Mouse (Mus musculus): ENCODE measurements around the gene Tcte2. TPM values are rescaled to one million over a fixed set of nuclear protein-coding genes. Genes with fewer than 3 reads are reported as not detected.

The Tcte2 gene
- polyA plus RNA-seq, 1 experiment from 2014 or later: 1.2 TPM

- 80% methylated on average over 2 of the region's 2 CpGs for WGBS
- no peak for DNase-seq (ENCODE audit: low spot score)
- H3K9me3 ChIP-seq (ENCODE audit: control insufficient read depth, low read length): no peaks in the 10 kb centered on the region
- no peak overlapping the region for H3K4me3 ChIP-seq (ENCODE audit: low read depth, low read length)
- no peaks in the 10 kb centered on the region for H3K36me3 ChIP-seq (ENCODE audit: control insufficient read depth, insufficient read depth, low read length)
- no peak overlapping the region for H3K27ac ChIP-seq (ENCODE audit: low read depth, low read length)
- no peaks in the 10 kb centered on the region for H3K4me1 ChIP-seq (replicated peaks; ENCODE audit: control insufficient read depth, insufficient read depth, low read length)
- H3K9ac ChIP-seq (ENCODE audit: low read depth, low read length): no peak overlapping the region
- no peak for ATAC-seq (replicated peaks; ENCODE audit: low FRiP score)
- H3K27me3 ChIP-seq (replicated peaks; ENCODE audit: control insufficient read depth, insufficient read depth, low read length): no peaks in the 10 kb centered on the region
- no peak overlapping the region for H3K4me2 ChIP-seq
Measured at GRCm38 (mm10) chr17:13722434-13722833, 39.2 kb downstream of the Tcte2 start.

- Histone ChIP-seq H3K36me3 (ENCODE audit: control insufficient read depth, insufficient read depth, low read length) (no peaks in the 10 kb centered on the region), H3K9me3 (ENCODE audit: control insufficient read depth, low read length) (no peaks in the 10 kb centered on the region), H3K4me1 (replicated peaks; ENCODE audit: control insufficient read depth, insufficient read depth, low read length) (no peaks in the 10 kb centered on the region), H3K4me2 (no peak overlapping the region), H3K27ac (ENCODE audit: low read depth, low read length) (no peak overlapping the region), H3K27me3 (replicated peaks; ENCODE audit: control insufficient read depth, insufficient read depth, low read length) (no peaks in the 10 kb centered on the region), H3K9ac (ENCODE audit: low read depth, low read length) (no peak overlapping the region), H3K4me3 (ENCODE audit: low read depth, low read length) (no peak overlapping the region)
- WGBS: 64% methylated on average over 2 of the region's 2 CpGs
- no peak for ATAC-seq (replicated peaks; ENCODE audit: low FRiP score)
- DNase-seq (ENCODE audit: low spot score): no peak
Measured at GRCm38 (mm10) chr17:13721372-13721771, 40.3 kb downstream of the Tcte2 start.

- Histone ChIP-seq H3K9me3 (ENCODE audit: control insufficient read depth, low read length) (no peaks in the 10 kb centered on the region), H3K4me3 (ENCODE audit: low read depth, low read length) (no peak overlapping the region), H3K4me2 (no peak overlapping the region), H3K36me3 (ENCODE audit: control insufficient read depth, insufficient read depth, low read length) (no peaks in the 10 kb centered on the region), H3K27me3 (replicated peaks; ENCODE audit: control insufficient read depth, insufficient read depth, low read length) (no peaks in the 10 kb centered on the region), H3K9ac (ENCODE audit: low read depth, low read length) (no peak overlapping the region), H3K27ac (ENCODE audit: low read depth, low read length) (no peak overlapping the region), H3K4me1 (replicated peaks; ENCODE audit: control insufficient read depth, insufficient read depth, low read length) (no peaks in the 10 kb centered on the region)
- no peak for ATAC-seq (replicated peaks; ENCODE audit: low FRiP score)
- no peak for DNase-seq (ENCODE audit: low spot score)
- 84% methylated on average over 5 of the region's 5 CpGs for WGBS
Measured at GRCm38 (mm10) chr17:13720187-13720586, 41.4 kb downstream of the Tcte2 start.

GRCm38 (mm10) chr17:13717428-13717827 is 44.2 kb downstream of the Tcte2 start:
- Histone ChIP-seq H3K9ac (ENCODE audit: low read depth, low read length) (no peak overlapping the region), H3K27ac (ENCODE audit: low read depth, low read length) (no peak overlapping the region), H3K4me3 (ENCODE audit: low read depth, low read length) (no peak overlapping the region), H3K27me3 (replicated peaks; ENCODE audit: control insufficient read depth, insufficient read depth, low read length) (no peaks in the 10 kb centered on the region), H3K4me2 (no peak overlapping the region), H3K9me3 (ENCODE audit: control insufficient read depth, low read length) (no peaks in the 10 kb centered on the region), H3K4me1 (replicated peaks; ENCODE audit: control insufficient read depth, insufficient read depth, low read length) (no peaks in the 10 kb centered on the region), H3K36me3 (ENCODE audit: control insufficient read depth, insufficient read depth, low read length) (no peaks in the 10 kb centered on the region)
- no peak for DNase-seq (ENCODE audit: low spot score)
- 86% methylated on average over 11 of the region's 11 CpGs for WGBS
- no peak for ATAC-seq (replicated peaks; ENCODE audit: low FRiP score)

- no peaks in the 10 kb centered on the region for H3K9me3 ChIP-seq (ENCODE audit: control insufficient read depth, low read length)
- ATAC-seq (replicated peaks; ENCODE audit: low FRiP score) (no peak), DNase-seq (ENCODE audit: low spot score) (no peak)
- no peak overlapping the region for H3K4me3 ChIP-seq (ENCODE audit: low read depth, low read length)
- WGBS: 77% methylated on average over 6 of the region's 6 CpGs
- H3K4me1 ChIP-seq (replicated peaks; ENCODE audit: control insufficient read depth, insufficient read depth, low read length): no peaks in the 10 kb centered on the region
- H3K4me2 ChIP-seq: no peak overlapping the region
- no peak overlapping the region for H3K9ac ChIP-seq (ENCODE audit: low read depth, low read length)
- H3K27ac ChIP-seq (ENCODE audit: low read depth, low read length): no peak overlapping the region
- no peaks in the 10 kb centered on the region for H3K36me3 ChIP-seq (ENCODE audit: control insufficient read depth, insufficient read depth, low read length)
- H3K27me3 ChIP-seq (replicated peaks; ENCODE audit: control insufficient read depth, insufficient read depth, low read length): no peaks in the 10 kb centered on the region
Measured at GRCm38 (mm10) chr17:13716336-13716735, 45.3 kb downstream of the Tcte2 start.

- Histone ChIP-seq H3K9ac (ENCODE audit: low read depth, low read length) (no peak overlapping the region), H3K36me3 (ENCODE audit: control insufficient read depth, insufficient read depth, low read length) (no peaks in the 10 kb centered on the region), H3K4me3 (ENCODE audit: low read depth, low read length) (no peak overlapping the region), H3K27me3 (replicated peaks; ENCODE audit: control insufficient read depth, insufficient read depth, low read length) (no peaks in the 10 kb centered on the region), H3K9me3 (ENCODE audit: control insufficient read depth, low read length) (no peaks in the 10 kb centered on the region), H3K27ac (ENCODE audit: low read depth, low read length) (no peak overlapping the region), H3K4me1 (replicated peaks; ENCODE audit: control insufficient read depth, insufficient read depth, low read length) (no peaks in the 10 kb centered on the region), H3K4me2 (no peak overlapping the region)
- 62% methylated on average over 9 of the region's 9 CpGs for WGBS
- DNase-seq (ENCODE audit: low spot score) (no peak), ATAC-seq (replicated peaks; ENCODE audit: low FRiP score) (no peak)
Measured at GRCm38 (mm10) chr17:13715511-13715910, 46.1 kb downstream of the Tcte2 start.

- H3K4me1 ChIP-seq (replicated peaks; ENCODE audit: control insufficient read depth, insufficient read depth, low read length): 0 out of 2 replicates have a peak, but pooled peaks cover 2% of the 10 kb centered on the region
- no peaks in the 10 kb centered on the region for H3K27me3 ChIP-seq (replicated peaks; ENCODE audit: control insufficient read depth, insufficient read depth, low read length)
- H3K27ac ChIP-seq (ENCODE audit: low read depth, low read length): no peak overlapping the region
- no peak for ATAC-seq (replicated peaks; ENCODE audit: low FRiP score)
- no peak overlapping the region for H3K4me3 ChIP-seq (ENCODE audit: low read depth, low read length)
- no peak for DNase-seq (ENCODE audit: low spot score)
- no peaks in the 10 kb centered on the region for H3K9me3 ChIP-seq (ENCODE audit: control insufficient read depth, low read length)
- 70% methylated on average over 4 of the region's 4 CpGs for WGBS
- no peaks in the 10 kb centered on the region for H3K36me3 ChIP-seq (ENCODE audit: control insufficient read depth, insufficient read depth, low read length)
- H3K4me2 ChIP-seq: no peak overlapping the region
- no peak overlapping the region for H3K9ac ChIP-seq (ENCODE audit: low read depth, low read length)
Measured at GRCm38 (mm10) chr17:13714654-13715053, 47.0 kb downstream of the Tcte2 start.

- Histone ChIP-seq H3K36me3 (ENCODE audit: control insufficient read depth, insufficient read depth, low read length) (no peaks in the 10 kb centered on the region), H3K9me3 (ENCODE audit: control insufficient read depth, low read length) (no peaks in the 10 kb centered on the region), H3K9ac (ENCODE audit: low read depth, low read length) (no peak overlapping the region), H3K27me3 (replicated peaks; ENCODE audit: control insufficient read depth, insufficient read depth, low read length) (no peaks in the 10 kb centered on the region), H3K4me2 (no peak overlapping the region), H3K4me1 (replicated peaks; ENCODE audit: control insufficient read depth, insufficient read depth, low read length) (0 out of 2 replicates have a peak, but pooled peaks cover 2% of the 10 kb centered on the region), H3K27ac (ENCODE audit: low read depth, low read length) (no peak overlapping the region), H3K4me3 (ENCODE audit: low read depth, low read length) (no peak overlapping the region)
- ATAC-seq (replicated peaks; ENCODE audit: low FRiP score) (no peak), DNase-seq (ENCODE audit: low spot score) (no peak)
- 80% methylated on average over 4 of the region's 4 CpGs for WGBS
Measured at GRCm38 (mm10) chr17:13714128-13714527, 47.5 kb downstream of the Tcte2 start.

GRCm38 (mm10) chr17:13712518-13712917 is 49.1 kb downstream of the Tcte2 start:
- no peak overlapping the region for H3K27ac ChIP-seq (ENCODE audit: low read depth, low read length)
- no peak overlapping the region for H3K9ac ChIP-seq (ENCODE audit: low read depth, low read length)
- no peak overlapping the region for H3K4me3 ChIP-seq (ENCODE audit: low read depth, low read length)
- DNase-seq (ENCODE audit: low spot score): no peak
- H3K9me3 ChIP-seq (ENCODE audit: control insufficient read depth, low read length): no peaks in the 10 kb centered on the region
- H3K4me1 ChIP-seq (replicated peaks; ENCODE audit: control insufficient read depth, insufficient read depth, low read length): 0 out of 2 replicates have a peak, but pooled peaks cover 2% of the 10 kb centered on the region
- WGBS: 93% methylated on average over 3 of the region's 3 CpGs
- ATAC-seq (replicated peaks; ENCODE audit: low FRiP score): no peak
- H3K36me3 ChIP-seq (ENCODE audit: control insufficient read depth, insufficient read depth, low read length): no peaks in the 10 kb centered on the region
- no peak overlapping the region for H3K4me2 ChIP-seq
- H3K27me3 ChIP-seq (replicated peaks; ENCODE audit: control insufficient read depth, insufficient read depth, low read length): no peaks in the 10 kb centered on the region
